In genomic region chr17:34564003-34564421, GRCm38 (mm10) we compare ENCODE assay signal across 8 mouse cellular contexts. TPM values are rescaled to one million over a fixed set of nuclear protein-coding genes. Genes with fewer than 3 reads are reported as not detected.
DNase-seq lines count a peak whose midpoint lies in the region; ATAC-seq and TF ChIP-seq lines count a peak whose summit lies in the region.

Gene Notch4, plus strand, starts transcription at chr17:34564268.

- no peaks in the 10 kb centered on the region for H3K27me3 ChIP-seq in hindbrain, embryonic 16.5 days (replicated peaks; ENCODE audit: control insufficient read depth, insufficient read depth, low read length)
- H3K27me3 ChIP-seq in liver, embryonic 13.5 days = peaks cover 12% of the 10 kb centered on the region; the same call in 1 of the 2 replicates
- no peaks in the 10 kb centered on the region for H3K27me3 ChIP-seq in small intestine, adult 2 months (ENCODE audit: control insufficient read depth, insufficient read depth, low read length)

- no peaks in the 10 kb centered on the region for H3K4me1 ChIP-seq in hindbrain, embryonic 16.5 days (ENCODE audit: control insufficient read depth, insufficient read depth, low read depth, low read length)
- peaks cover 29% of the 10 kb centered on the region for H3K4me1 ChIP-seq in liver, embryonic 13.5 days (replicated peaks)
- peaks cover 20% of the 10 kb centered on the region for H3K4me1 ChIP-seq in small intestine, adult 2 months (ENCODE audit: control insufficient read depth, insufficient read depth, insufficient read length, low read length)

- TF ChIP-seq POLR2A in small intestine, adult 2 months (IDR thresholded peaks at IDR 0.05; ENCODE audit: low read depth, low read length) = no peak

- no peak for TF ChIP-seq CTCF in small intestine, adult 2 months (IDR thresholded peaks at IDR 0.05; ENCODE audit: extremely low read depth, insufficient read length, insufficient replicate concordance, low read depth, low read length)

- no peaks in the 10 kb centered on the region for H3K36me3 ChIP-seq in hindbrain, embryonic 16.5 days (ENCODE audit: control insufficient read depth, insufficient read depth, low read length)
- no peaks in the 10 kb centered on the region for H3K36me3 ChIP-seq in liver, embryonic 13.5 days
- no peaks in the 10 kb centered on the region for H3K36me3 ChIP-seq in small intestine, adult 2 months (ENCODE audit: control insufficient read depth, insufficient read depth, low read length)

- peak within 1 kb of the TSS; percentile 25 for H3K4me2 ChIP-seq in hindbrain, embryonic 16.5 days (ENCODE audit: low read length)
- peak within 1 kb of the TSS; percentile 0; the same call in 1 of the 2 replicates for H3K4me2 ChIP-seq in liver, embryonic 13.5 days

- H3K4me3 ChIP-seq in hindbrain, embryonic 16.5 days (ENCODE audit: low read length) = peak within 1 kb of the TSS; percentile 2; the same call in 1 of the 2 replicates
- H3K4me3 ChIP-seq in liver, embryonic 13.5 days (replicated peaks) = no peak within 1 kb of the TSS
- H3K4me3 ChIP-seq in small intestine, adult 2 months (ENCODE audit: low read depth, low read length) = peak within 1 kb of the TSS; percentile 37

- WGBS in hindbrain, embryonic 16.5 days = 15% methylated on average over 6 of the region's 6 CpGs
- 10% methylated on average over 6 of the region's 6 CpGs for WGBS in liver, embryonic 13.5 days (ENCODE audit: insufficient replicate concordance)
- 9% methylated on average over 6 of the region's 6 CpGs for WGBS in small intestine, adult 2 months

- no peak for DNase-seq in left cerebral cortex, postnatal 36 days (ENCODE audit: low spot score in 2 of 2)
- no peak for DNase-seq in left cerebral cortex, adult 11 months (ENCODE audit: low spot score)
- no peak for DNase-seq in gastrocnemius, postnatal 14 days
- DNase-seq in liver, embryonic 13.5 days = no peak
- DNase-seq in natural killer cell, adult 2 months (ENCODE audit: low spot score in 2 of 2) = no peak
- DNase-seq in cerebellum, postnatal 36 days = no peak

- ATAC-seq in hindbrain, embryonic 16.5 days = no peak
- ATAC-seq in liver, embryonic 13.5 days (ENCODE audit: low read depth) = 0 out of 2 replicates have a peak, but pooled peaks have one; percentile 36

- peak within 1 kb of the TSS; percentile 48; the same call in 1 of the 2 replicates for H3K27ac ChIP-seq in hindbrain, embryonic 16.5 days (ENCODE audit: low read depth, low read length)
- 0 out of 2 replicates have a peak within 1 kb of the TSS, but pooled peaks have one; percentile 35 for H3K27ac ChIP-seq in liver, embryonic 13.5 days
- peak within 1 kb of the TSS; percentile 45 for H3K27ac ChIP-seq in small intestine, adult 2 months (ENCODE audit: insufficient read depth, low read depth, low read length)

- H3K9ac ChIP-seq in hindbrain, embryonic 16.5 days (ENCODE audit: low read depth, low read length) = peak within 1 kb of the TSS; percentile 23; the same call in 1 of the 2 replicates
- no peak within 1 kb of the TSS for H3K9ac ChIP-seq in liver, embryonic 13.5 days

- intact Hi-C loops in left cerebral cortex, postnatal 36 days (cut with DNase I) = no loop called here
- intact Hi-C loops in gastrocnemius, postnatal 14 days (cut with DNase I; ENCODE audit: low total_unique reads) = no loop called here

- no peaks in the 10 kb centered on the region; the same call in 1 of the 2 replicates for H3K9me3 ChIP-seq in hindbrain, embryonic 16.5 days (ENCODE audit: control insufficient read depth, low read length)
- no peaks in the 10 kb centered on the region for H3K9me3 ChIP-seq in liver, embryonic 13.5 days (replicated peaks)

RNA-seq across cellular contexts. Expression of gene Notch4, which starts in this region (rescaled TPM):
- 10 to 100 TPM; 11.3 to 16.1 TPM for total RNA-seq in left cerebral cortex, postnatal 36 days (2021)
- total RNA-seq in gastrocnemius, postnatal 14 days (2021) = 10 to 100 TPM; 15.7 to 27.3 TPM
- polyA plus RNA-seq in hindbrain, embryonic 16.5 days (2015; fragmentation: Nextera tagmentation; extraction: Ambion mirVana) = 6.1 and 6.4 TPM in 2 replicates
- 0.43 and 0.55 TPM in 2 replicates for polyA plus RNA-seq in liver, embryonic 13.5 days (2015; fragmentation: Nextera tagmentation; extraction: Ambion mirVana)
- 12.1 and 16.7 TPM in 2 replicates for polyA plus RNA-seq in small intestine, adult 2 months (2012; rRNA removed)

Comparison
In these comparisons a context has a peak if more than half of its experiments do, and no peak if none do; other contexts are left out.
1. Peak in ATAC-seq, H3K27ac ChIP-seq and H3K4me2 ChIP-seq in liver, embryonic 13.5 days; RNA of the gene not detected or under 1 TPM.